Mouse (Mus musculus): ENCODE measurements at regions not wholly inside any gene's neighbourhood (a gene's known extent, or its start where the extent isn't known, plus 50 kb on each side); places are given as distances from the start of the nearest gene placed in this dataset.

- TF ChIP-seq CTCF (IDR thresholded peaks at IDR 0.05; ENCODE audit: low read depth) (no peak), EP300 (optimal IDR thresholded peaks at IDR 0.05) (no peak)
Measured at GRCm38 (mm10) chr4:148744053-148744452, 60.2 kb upstream of the Casz1 start.
